Mouse (Mus musculus): ENCODE results near the gene Rps27l.

Gene Rps27l

DNA sequence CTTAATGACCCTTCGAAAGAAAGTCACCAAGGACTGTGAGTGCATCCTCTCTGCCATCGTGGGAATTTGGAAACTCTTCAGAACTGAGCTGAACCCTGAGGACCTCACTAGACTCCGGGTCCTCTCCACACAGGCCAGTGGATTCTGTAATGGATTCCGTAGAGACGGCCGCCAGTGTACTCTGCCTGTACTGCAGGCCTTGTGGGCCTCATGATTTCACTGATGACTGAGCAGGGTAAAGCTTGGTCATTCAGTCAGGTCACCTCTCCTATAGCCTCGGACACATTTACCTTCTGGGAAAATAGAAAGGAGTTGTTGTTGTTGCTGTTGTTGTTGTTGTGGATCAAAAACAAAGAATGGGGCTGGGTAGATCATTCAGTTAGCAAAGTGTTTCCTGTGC lies 36.2 kb downstream of the Rps27l start:
- DNase-seq (ENCODE audit: low read depth, low spot score), result no peak

DNA sequence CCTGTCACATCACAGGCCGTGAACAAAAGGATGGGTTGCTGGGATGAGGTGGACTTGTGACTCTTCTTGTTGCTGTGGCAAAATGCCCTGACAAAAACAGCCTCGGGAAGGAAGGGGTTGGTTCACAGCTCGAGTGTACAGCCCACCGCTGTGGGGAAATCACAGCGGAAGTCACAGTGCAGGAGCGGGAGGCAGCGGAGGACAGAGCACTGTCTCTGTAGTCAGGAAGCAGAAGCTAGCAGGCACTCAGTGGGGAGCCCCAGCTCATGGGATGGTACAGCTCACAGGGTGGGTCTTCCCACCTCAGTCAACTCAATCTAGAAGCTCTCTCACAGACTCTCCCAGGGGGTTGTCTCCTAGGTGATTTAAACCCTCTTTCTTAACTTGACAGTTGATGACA lies 39.5 kb downstream of the Rps27l start:
- DNase-seq (ENCODE audit: low read depth, low spot score), result no peak

DNA sequence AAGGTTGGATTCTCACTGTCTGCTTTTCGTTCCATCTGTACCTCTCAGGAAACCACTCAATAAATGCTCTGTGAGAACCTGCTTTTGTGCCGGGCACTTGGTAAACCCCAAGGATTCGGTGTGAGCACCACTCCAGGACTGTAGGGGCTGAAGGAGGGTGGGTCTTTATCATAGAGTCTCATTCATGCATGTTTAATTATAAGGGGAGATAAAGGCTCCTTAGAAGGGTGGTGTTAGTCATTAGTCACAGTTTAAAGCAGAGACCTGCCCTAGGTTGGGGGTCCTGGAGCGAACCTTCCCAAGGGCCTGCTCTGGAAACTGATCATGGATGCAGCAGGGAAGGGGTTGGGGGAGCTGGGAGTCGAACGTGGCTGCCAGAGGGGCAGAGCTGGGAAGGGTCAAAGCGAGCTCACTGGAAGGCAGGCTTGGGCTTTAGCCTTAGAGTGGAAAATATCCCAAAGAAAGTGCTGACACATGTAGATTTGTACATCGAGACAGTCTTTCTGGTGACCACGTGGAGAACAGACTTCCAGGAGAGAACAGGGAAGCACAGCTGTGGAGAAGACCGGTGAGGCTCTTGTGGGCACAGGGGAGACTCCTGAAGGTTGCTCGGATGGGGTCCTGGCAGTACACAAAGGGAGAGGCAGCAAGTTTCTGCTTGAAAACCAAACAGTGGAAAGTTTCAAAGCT lies 42.5 kb downstream of the Rps27l start:
- no peak for DNase-seq (ENCODE audit: low read depth, low spot score)

DNA sequence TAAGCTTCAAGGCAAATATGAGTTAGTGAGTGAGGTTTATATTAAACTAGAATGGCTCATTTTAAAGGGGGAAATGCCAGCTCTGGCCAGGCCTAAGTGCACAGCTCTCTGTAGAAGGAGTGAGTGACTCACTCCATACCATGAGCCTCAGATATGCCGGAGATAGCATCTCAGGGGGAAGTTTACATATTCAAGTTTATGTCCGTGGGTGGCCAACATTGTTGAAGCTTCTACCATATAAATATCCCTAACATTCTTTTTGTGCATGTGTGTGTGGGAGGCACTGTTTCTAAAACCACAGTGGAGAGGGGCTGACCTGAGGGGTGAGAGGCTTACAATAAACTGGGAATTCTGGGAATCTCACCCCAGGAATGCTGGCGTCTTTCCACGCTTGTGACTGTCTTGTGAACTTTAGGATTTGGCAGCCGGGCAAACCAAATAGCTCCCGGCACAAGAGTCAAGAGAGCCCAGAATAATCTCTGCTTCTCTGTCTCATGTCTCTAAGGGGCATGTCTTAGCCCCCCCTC lies 43.1 kb downstream of the Rps27l start:
- no peak for DNase-seq (ENCODE audit: low read depth, low spot score)

DNA sequence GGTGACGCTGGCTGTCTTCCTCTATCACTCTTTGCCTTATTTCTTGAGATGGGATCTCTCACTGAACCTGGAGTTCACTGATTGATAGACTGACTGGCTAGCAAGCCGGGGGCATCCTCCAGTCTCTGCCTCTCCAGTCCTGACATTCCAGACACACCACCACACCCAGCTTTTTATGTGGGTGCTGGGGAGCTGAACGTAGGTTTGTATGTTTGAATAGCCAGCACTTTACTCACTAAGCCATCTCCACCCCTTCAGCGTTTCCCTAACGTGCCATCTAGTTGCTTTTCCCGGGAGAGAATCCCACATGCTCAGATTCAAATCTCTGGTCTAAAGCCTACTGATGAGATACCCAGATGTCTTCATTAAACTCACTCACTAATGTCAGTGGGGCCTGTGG lies 43.7 kb downstream of the Rps27l start:
- no peak for DNase-seq (ENCODE audit: low read depth, low spot score)

DNA sequence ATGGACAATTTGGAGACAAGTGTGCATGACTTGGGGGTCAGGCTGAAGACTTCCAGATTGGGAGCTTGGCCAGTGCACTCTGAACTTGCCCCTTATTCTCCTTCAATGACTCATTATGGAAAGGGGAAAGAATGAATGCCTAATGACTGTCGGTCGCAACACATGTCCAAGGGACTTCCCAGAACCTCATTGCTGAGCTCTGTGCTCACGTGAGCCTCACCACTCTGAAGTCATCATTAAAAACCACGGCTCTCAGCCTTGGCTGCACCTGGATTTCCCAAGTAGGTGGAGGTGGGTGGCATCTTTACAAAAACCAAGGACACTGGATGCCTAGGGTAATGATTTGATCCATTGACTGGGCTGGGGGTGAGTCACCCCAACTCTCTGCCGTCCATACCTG lies 44.2 kb downstream of the Rps27l start:
- DNase-seq (ENCODE audit: low read depth, low spot score), result no peak

DNA sequence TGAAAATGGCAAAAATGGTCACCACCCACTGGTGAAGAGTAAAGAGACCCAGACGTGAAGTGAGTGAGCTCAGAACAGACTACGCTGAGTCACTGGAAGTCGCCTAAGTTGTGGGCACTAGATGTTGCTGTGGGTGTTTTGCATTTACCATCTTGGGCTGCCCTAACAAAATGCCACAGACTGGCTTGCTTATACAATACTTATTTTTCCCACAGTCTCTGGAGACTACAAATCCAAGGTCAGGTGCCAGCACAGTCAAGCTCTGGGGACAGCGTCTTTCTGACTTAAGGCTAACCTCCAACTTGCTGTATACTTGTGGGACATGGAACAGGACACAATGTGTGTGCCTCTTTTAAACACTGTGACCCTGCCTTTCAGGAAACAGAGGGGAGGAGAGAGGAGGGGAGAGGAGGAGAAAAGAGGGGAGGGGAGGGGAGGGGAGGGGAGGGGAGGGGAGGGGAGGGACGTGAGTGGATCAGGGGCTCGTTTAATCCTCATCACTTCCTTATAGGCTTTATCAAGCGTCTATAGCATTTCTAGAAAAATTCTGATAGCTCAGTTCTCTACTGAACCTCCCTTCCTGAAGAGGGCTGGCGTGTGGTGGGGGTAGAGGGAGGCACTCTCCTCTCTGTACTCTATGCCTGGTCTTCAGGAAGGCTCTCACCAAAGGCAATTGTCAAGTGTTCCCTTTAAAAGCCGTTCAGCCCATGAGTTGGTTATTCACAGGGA lies 45.3 kb downstream of the Rps27l start:
- DNase-seq (ENCODE audit: low read depth, low spot score), result no peak

DNA sequence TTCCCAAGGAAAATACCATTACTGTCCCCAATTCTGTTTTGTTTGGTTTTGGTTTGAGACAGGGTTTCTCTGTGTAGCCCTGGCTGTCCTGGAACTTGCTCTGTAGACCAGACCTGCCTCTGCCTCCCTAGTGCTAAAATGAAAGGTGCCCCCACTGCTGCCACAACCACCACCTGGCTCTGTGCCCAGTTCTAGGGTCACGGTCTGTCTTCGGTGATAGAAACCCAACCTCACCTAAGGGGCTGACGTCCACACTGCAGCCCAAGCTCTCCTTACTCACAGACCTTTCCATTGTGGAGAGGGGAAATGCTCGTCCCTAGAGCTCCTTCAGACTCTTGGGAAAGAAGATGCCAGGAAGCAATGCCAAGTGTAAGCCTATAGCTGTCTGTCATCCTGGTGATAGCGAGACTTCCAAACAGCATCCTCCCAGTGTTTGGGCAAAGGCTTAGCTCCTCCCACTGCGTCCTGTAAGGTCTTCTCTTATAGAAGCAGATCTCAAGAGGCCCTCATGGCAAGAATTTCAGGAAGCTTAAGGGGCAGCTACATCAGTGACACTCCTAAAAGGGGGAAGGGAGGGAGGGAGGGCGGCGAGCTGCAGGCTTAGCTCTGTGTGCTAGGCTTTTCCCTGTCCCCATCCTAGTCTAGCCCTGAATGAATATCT lies 46.0 kb downstream of the Rps27l start:
- no peak for DNase-seq (ENCODE audit: low read depth, low spot score)
